Comparison of ENCODE assay signal across 7 mouse cellular contexts in the genomic region with DNA sequence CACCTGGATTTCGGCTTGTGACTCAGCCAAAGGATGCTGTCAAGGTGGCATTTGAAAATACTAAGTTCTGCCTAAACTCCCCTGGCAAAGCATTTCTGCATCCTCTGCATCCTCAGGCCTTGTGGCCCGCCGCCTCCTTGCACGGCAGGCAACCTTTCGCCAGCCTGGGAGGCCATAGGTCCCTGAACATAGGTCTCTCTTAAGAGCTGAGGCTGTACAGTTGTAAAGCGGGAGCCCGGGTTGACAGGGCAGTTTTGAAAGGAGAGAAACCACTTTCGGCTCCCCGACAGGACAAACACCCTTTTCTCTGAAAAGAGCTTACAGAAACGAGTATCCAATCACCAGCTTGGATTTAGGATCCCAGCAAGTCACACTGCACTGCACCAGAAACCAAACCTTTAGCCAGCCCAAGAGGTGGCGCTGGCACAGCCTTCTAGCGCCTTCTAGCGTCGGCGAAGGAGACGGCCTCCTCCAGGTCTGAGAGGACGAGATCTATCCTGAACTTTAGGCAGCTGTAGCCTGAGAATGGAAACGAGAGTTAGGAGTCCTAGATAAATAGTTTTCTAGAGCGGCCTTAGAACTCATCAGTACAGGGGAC. TPM values are rescaled to one million over a fixed set of nuclear protein-coding genes. Genes with fewer than 3 reads are reported as not detected.
A peak's percentile ranks its signal among the peaks of the same experiment; 100 is the strongest.
DNase-seq lines count a peak whose midpoint lies in the region.

No protein-coding gene starts in this region.

- DNase-seq in adrenal gland, adult (ENCODE audit: inconsistent age in 2 of 2, low spot score in 1 of 2) = peak; percentile 76 to 85
- DNase-seq in cerebellum, postnatal 4 days (ENCODE audit: low spot score in 2 of 2) = peak; percentile 52 to 67
- DNase-seq in gastrocnemius, postnatal 10 days = peak; percentile 70
- peak; percentile 72 for DNase-seq in hindlimb bud, embryonic 11.5 days (ENCODE audit: extremely low spot score, low read depth, low spot score)
- peak; percentile 73 to 74 for DNase-seq in left cerebral cortex, adult 18-20 months (ENCODE audit: low spot score in 2 of 2)
- DNase-seq in lung, postnatal 4 days = peak; percentile 72 to 81
- DNase-seq in right cerebral cortex, adult 2 months (ENCODE audit: low spot score in 2 of 2) = peak; percentile 68 to 77

RNA-seq across cellular contexts. Expression of gene Srsf5, which starts 50.2 kb away (rescaled TPM):
- total RNA-seq in gastrocnemius, postnatal 10 days (2021) = 100 to 1,000 TPM; 157 to 190 TPM
- 100 to 1,000 TPM; 277 to 300 TPM for total RNA-seq in left cerebral cortex, adult 18-20 months (2021)

Comparison
In these comparisons a context has a peak if more than half of its experiments do, and no peak if none do; other contexts are left out.
1. Peak in every context shown above with its lines: DNase-seq.